Mouse (Mus musculus) liver, embryonic 11.5 days (tissue): ENCODE measurements around the gene Avpr2. TPM values are rescaled to one million over a fixed set of nuclear protein-coding genes. Genes with fewer than 3 reads are reported as not detected.
A peak's percentile ranks its signal among the peaks of the same experiment; 100 is the strongest.

Experiments used
- ATAC-seq: fragments of 200-750 bp; cut with Nextera tagmentation; replicated peaks from 2 replicates; pipeline ENCODE4 v1.8.0; 2017; ENCODE audit warnings: moderate number of reproducible peaks, mild to moderate bottlenecking, moderate TSS enrichment, moderate library complexity; ENCODE audit not compliant: low FRiP score
- DNase-seq: peaks from one replicate; pipeline ENCODE4 v3.0.0-alpha.2; 2017; ENCODE audit warnings: low spot score
- H3K27ac ChIP-seq: fragments of 300-500 bp; sonication (generic); 2 replicates; pipeline ENCODE4 v1.5.1; 2014; ENCODE audit warnings: mild to moderate bottlenecking, low read depth, low read length, control low read depth
- H3K27me3 ChIP-seq: fragments of 300-500 bp; sonication (generic); replicated peaks from 2 replicates; pipeline ENCODE4 v1.6.1; 2014; ENCODE audit warnings: low read length, mixed read lengths; ENCODE audit not compliant: control insufficient read depth, insufficient read depth
- H3K36me3 ChIP-seq: fragments of 300-500 bp; sonication (generic); 2 replicates; pipeline ENCODE4 v1.6.1; 2014; ENCODE audit warnings: mild to moderate bottlenecking, low read length, moderate library complexity, mixed read lengths; ENCODE audit not compliant: control insufficient read depth, insufficient read depth
- H3K4me1 ChIP-seq: fragments of 300-500 bp; sonication (generic); replicated peaks from 2 replicates; pipeline ENCODE4 v1.6.1; 2014; ENCODE audit warnings: low read length, mixed read lengths; ENCODE audit not compliant: control insufficient read depth, insufficient read depth
- H3K4me2 ChIP-seq: fragments of 300-500 bp; sonication (generic); 2 replicates; pipeline ENCODE4 v1.6.1; 2014; ENCODE audit warnings: mild to moderate bottlenecking, control low read depth, moderate library complexity
- H3K4me3 ChIP-seq: fragments of 300-500 bp; sonication (generic); 2 replicates; pipeline ENCODE4 v1.5.1; 2014; ENCODE audit warnings: low read depth, low read length, control low read depth
- H3K9ac ChIP-seq: fragments of 300-500 bp; sonication (generic); 2 replicates; pipeline ENCODE4 v1.6.1; 2014; ENCODE audit warnings: low read depth, low read length, control low read depth
- H3K9me3 ChIP-seq: fragments of 300-500 bp; sonication (generic); 2 replicates; pipeline ENCODE4 v1.6.1; 2016; ENCODE audit warnings: low read length, inconsistent platforms, mixed read lengths; ENCODE audit not compliant: control insufficient read depth
- WGBS: fragments of 180-500 bp; shearing (Covaris S2); extraction: QIAGEN DNeasy Blood & Tissue Kit; methylation state at CpG from one replicate; pipeline ENCODE4 v1.1.7; 2014; 5-methylcytosine and 5-hydroxymethylcytosine counted together
- polyA plus RNA-seq: library from polyadenylated mRNA; unstranded; fragments of >200 nt; fragmentation: Nextera tagmentation; extraction: Ambion mirVana; gene quantifications from 2 replicates; pipeline ENCODE4 v1.2.1, GENCODE M21; 2014

The Avpr2 gene
- polyA plus RNA-seq, 1 experiment from 2014 or later = 0.22 TPM

- peaks cover 2% of the 10 kb centered on the region for H3K27me3 ChIP-seq
- H3K4me3 ChIP-seq = peak overlapping the region; percentile 68
- DNase-seq (no peak), ATAC-seq (no peak)
- H3K9ac ChIP-seq = peak overlapping the region; percentile 75
- H3K36me3 ChIP-seq = no peaks in the 10 kb centered on the region; the same call in 1 of the 2 replicates
- no peaks in the 10 kb centered on the region for H3K9me3 ChIP-seq
- peak overlapping the region; percentile 79; the same call in 1 of the 2 replicates for H3K27ac ChIP-seq
- 67% methylated on average over 8 of the region's 8 CpGs for WGBS
- peak overlapping the region; percentile 79 for H3K4me2 ChIP-seq
- H3K4me1 ChIP-seq = no peaks in the 10 kb centered on the region
Observed at GRCm38 (mm10) chrX:73922550-73922882, 30.6 kb downstream of the Avpr2 start.

DNA sequence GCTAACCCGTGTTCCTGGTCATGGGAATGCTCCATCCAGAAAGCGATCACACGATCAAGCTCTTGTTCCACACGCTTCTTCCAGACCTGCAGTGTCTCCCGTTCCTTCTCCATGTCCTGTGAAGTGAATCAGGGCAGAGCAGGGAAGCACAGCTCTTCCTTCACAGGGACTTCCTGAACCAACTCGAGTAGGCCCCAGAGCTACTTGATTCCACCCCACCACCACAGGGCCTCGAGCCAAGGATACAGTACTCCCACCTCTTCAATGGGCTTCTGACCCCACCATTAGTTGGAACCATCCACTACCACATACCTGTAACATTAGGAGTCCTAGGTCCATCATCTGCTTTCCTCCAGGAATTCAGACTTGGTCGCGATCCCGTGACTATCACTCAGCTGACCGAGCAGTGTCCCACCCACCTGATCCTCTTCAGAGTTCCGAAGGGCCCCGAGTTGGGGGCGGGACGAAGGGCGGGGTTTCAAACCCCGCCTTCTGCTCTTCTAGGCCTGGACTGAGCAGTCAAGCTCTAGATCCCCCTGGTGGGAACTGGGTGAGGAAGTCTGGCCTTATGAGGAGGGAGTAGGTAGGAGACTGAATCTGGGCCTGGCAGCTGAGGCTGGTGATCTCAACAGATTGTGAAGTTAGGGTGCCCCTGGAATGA lies 38.6 kb downstream of the Avpr2 start, which contains the start of gene Renbp:
Gene Renbp, minus strand, starts transcription at position 449 of the 661 bp plus-strand sequence.
- peak; percentile 90 for ATAC-seq
- peak within 1 kb of the TSS; percentile 64 for H3K4me2 ChIP-seq
- H3K9ac ChIP-seq = peak within 1 kb of the TSS; percentile 57
- no peaks in the 10 kb centered on the region; the same call in 1 of the 2 replicates for H3K27me3 ChIP-seq
- no peaks in the 10 kb centered on the region for H3K9me3 ChIP-seq
- peaks cover 3% of the 10 kb centered on the region for H3K4me1 ChIP-seq
- H3K27ac ChIP-seq = no peak within 1 kb of the TSS
- 34% methylated on average over 17 of the region's 17 CpGs for WGBS
- DNase-seq = peak; percentile 69
- H3K36me3 ChIP-seq = no peaks in the 10 kb centered on the region
- peak within 1 kb of the TSS; percentile 42 for H3K4me3 ChIP-seq

- H3K9ac ChIP-seq = no peak overlapping the region
- no peaks in the 10 kb centered on the region; the same call in 1 of the 2 replicates for H3K27me3 ChIP-seq
- H3K4me3 ChIP-seq = no peak overlapping the region
- H3K4me2 ChIP-seq = no peak overlapping the region
- no peak overlapping the region for H3K27ac ChIP-seq
- DNase-seq (no peak), ATAC-seq (no peak)
- WGBS = 61% methylated on average over 2 of the region's 2 CpGs
- peaks cover 3% of the 10 kb centered on the region for H3K4me1 ChIP-seq
- no peaks in the 10 kb centered on the region for H3K36me3 ChIP-seq
- no peaks in the 10 kb centered on the region for H3K9me3 ChIP-seq
Observed at GRCm38 (mm10) chrX:73931871-73932270, 40.0 kb downstream of the Avpr2 start.

- Histone ChIP-seq H3K36me3 (peaks cover 24% of the 10 kb centered on the region; the same call in 1 of the 2 replicates), H3K4me1 (no peaks in the 10 kb centered on the region), H3K27ac (no peak overlapping the region), H3K4me3 (no peak overlapping the region), H3K9ac (no peak overlapping the region), H3K4me2 (no peak overlapping the region), H3K27me3 (no peaks in the 10 kb centered on the region), H3K9me3 (no peaks in the 10 kb centered on the region)
- no peak for DNase-seq
- no peak; the same call in 1 of the 2 replicates for ATAC-seq
- 54% methylated on average over 2 of the region's 2 CpGs for WGBS
Observed at GRCm38 (mm10) chrX:73941860-73942259, 50.0 kb downstream of the Avpr2 start.

GRCm38 (mm10) chrX:73942294-73942693 lies 50.4 kb downstream of the Avpr2 start:
- no peaks in the 10 kb centered on the region for H3K4me1 ChIP-seq
- H3K36me3 ChIP-seq = peaks cover 26% of the 10 kb centered on the region; the same call in 1 of the 2 replicates
- H3K4me2 ChIP-seq = no peak overlapping the region
- no peak for ATAC-seq
- no peak for DNase-seq
- H3K27ac ChIP-seq = no peak overlapping the region
- 82% methylated on average over 2 of the region's 2 CpGs for WGBS
- H3K27me3 ChIP-seq = no peaks in the 10 kb centered on the region
- H3K9ac ChIP-seq = no peak overlapping the region
- H3K9me3 ChIP-seq = no peaks in the 10 kb centered on the region
- H3K4me3 ChIP-seq = no peak overlapping the region

Other genes starting within 250 kb of the Avpr2 start
- 2.2 and 2.3 TPM in 2 replicates for gene Pnck, start 232.0 kb upstream of the Avpr2 start, polyA plus RNA-seq
- gene Slc6a8, start 219.0 kb upstream of the Avpr2 start, polyA plus RNA-seq = 2.2 and 2.4 TPM in 2 replicates
- 258 and 265 TPM in 2 replicates for gene Bcap31, start 175.9 kb upstream of the Avpr2 start, polyA plus RNA-seq
- 13.0 and 13.3 TPM in 2 replicates for gene Abcd1, start 175.5 kb upstream of the Avpr2 start, polyA plus RNA-seq
- gene Plxnb3, start 135.0 kb upstream of the Avpr2 start, polyA plus RNA-seq = 0.36 and 0.49 TPM in 2 replicates
- 0.81 and 1.3 TPM in 2 replicates for gene Srpk3, start 117.7 kb upstream of the Avpr2 start, polyA plus RNA-seq
- gene Idh3g, start 105.2 kb upstream of the Avpr2 start, polyA plus RNA-seq = 196 and 206 TPM in 2 replicates
- 207 and 230 TPM in 2 replicates for gene Ssr4, start 105.1 kb upstream of the Avpr2 start, polyA plus RNA-seq
- gene Pdzd4, start 67.1 kb upstream of the Avpr2 start, polyA plus RNA-seq = 0.25 and 0.86 TPM in 2 replicates
- gene L1cam, start 4.0 kb downstream of the Avpr2 start, polyA plus RNA-seq = 0.42 and 0.95 TPM in 2 replicates
- 10.2 and 12.9 TPM in 2 replicates for gene Arhgap4, start 29.8 kb downstream of the Avpr2 start, polyA plus RNA-seq
- 210 TPM in 2 replicates for gene Naa10, start 29.8 kb downstream of the Avpr2 start, polyA plus RNA-seq
- gene Renbp, start 38.7 kb downstream of the Avpr2 start, polyA plus RNA-seq = 30.3 and 32.5 TPM in 2 replicates
- 68.6 and 72.8 TPM in 2 replicates for gene Hcfc1, start 74.3 kb downstream of the Avpr2 start, polyA plus RNA-seq
- 51.8 and 61.0 TPM in 2 replicates for gene Irak1, start 131.8 kb downstream of the Avpr2 start, polyA plus RNA-seq
- gene Opn1mw, start 235.4 kb downstream of the Avpr2 start, polyA plus RNA-seq = not detected in 2 replicates
- 10.5 and 11.8 TPM in 2 replicates for gene Mecp2, start 243.3 kb downstream of the Avpr2 start, polyA plus RNA-seq